Mouse (Mus musculus) lung, postnatal 0 days (tissue): ENCODE results near the gene Rbms1. TPM values are rescaled to one million over a fixed set of nuclear protein-coding genes. Genes with fewer than 3 reads are reported as not detected.

ENCODE experiments used
- ATAC-seq: fragments of 200-750 bp; cut with Nextera tagmentation; 2 replicates; pipeline ENCODE4 v1.8.0; 2017; ENCODE audit warnings: moderate library complexity
- DNase-seq: peaks from one replicate; pipeline ENCODE4 v3.0.0-alpha.2; 2016; ENCODE audit warnings: low spot score
- H3K27ac ChIP-seq: fragments of 300-500 bp; sonication (generic); 2 replicates; pipeline ENCODE4 v1.5.1; 2014; ENCODE audit warnings: antibody characterized with exemption, mild to moderate bottlenecking, low read length, mixed read lengths
- H3K27me3 ChIP-seq: fragments of 300-500 bp; sonication (generic); replicated peaks from 2 replicates; pipeline ENCODE4 v1.6.1; 2014; ENCODE audit warnings: low read length, mixed read lengths; ENCODE audit not compliant: insufficient read depth
- H3K36me3 ChIP-seq: fragments of 300-500 bp; sonication (generic); 2 replicates; pipeline ENCODE4 v1.6.1; 2014; ENCODE audit warnings: low read length, mixed read lengths; ENCODE audit not compliant: insufficient read depth
- H3K4me1 ChIP-seq: fragments of 300-500 bp; sonication (generic); 2 replicates; pipeline ENCODE4 v1.6.1; 2014; ENCODE audit warnings: antibody characterized with exemption, low read depth, low read length, mixed read lengths; ENCODE audit not compliant: insufficient read depth
- H3K4me2 ChIP-seq: fragments of 300-500 bp; sonication (generic); replicated peaks from 2 replicates; pipeline ENCODE4 v1.6.1; 2014; ENCODE audit warnings: low read depth, mild to moderate bottlenecking, low read length, moderate library complexity, mixed read lengths
- H3K4me3 ChIP-seq: fragments of 300-500 bp; sonication (generic); 2 replicates; pipeline ENCODE4 v1.5.1; 2014; ENCODE audit warnings: low read depth, low read length
- H3K9ac ChIP-seq: fragments of 300-500 bp; sonication (generic); replicated peaks from 2 replicates; pipeline ENCODE4 v1.6.1; 2014; ENCODE audit warnings: low read depth, mild to moderate bottlenecking
- H3K9me3 ChIP-seq: fragments of 300-500 bp; sonication (generic); 2 replicates; pipeline ENCODE4 v1.6.1; 2016; ENCODE audit warnings: low read length, mixed read lengths
- CTCF ChIP-seq: IDR thresholded peaks from 2 replicates; pipeline ENCODE4 v1.5.1; 2016; ENCODE audit warnings: antibody characterized with exemption, mild to moderate bottlenecking
- EP300 ChIP-seq: IDR thresholded peaks from 2 replicates; pipeline ENCODE4 v1.6.1; 2016; ENCODE audit warnings: antibody characterized with exemption, mild to moderate bottlenecking, control low read depth
- WGBS: fragments of 180-500 bp; shearing (Covaris S2); extraction: QIAGEN DNeasy Blood & Tissue Kit; methylation state at CpG from one replicate; pipeline ENCODE4 v1.1.7; 2014; 5-methylcytosine and 5-hydroxymethylcytosine counted together
- polyA plus RNA-seq: library from polyadenylated mRNA; unstranded; fragments of >200 nt; fragmentation: Nextera tagmentation; extraction: Ambion mirVana; gene quantifications from 2 replicates; pipeline ENCODE4 v1.2.1, GENCODE M21; 2015

Gene Rbms1
- polyA plus RNA-seq, 1 experiment from 2014 or later, result 156 TPM

- H3K27ac ChIP-seq, result no peak overlapping the region
- no peaks in the 10 kb centered on the region for H3K9me3 ChIP-seq
- H3K4me2 ChIP-seq, result no peak overlapping the region
- H3K36me3 ChIP-seq, result no peaks in the 10 kb centered on the region
- peaks cover 9% of the 10 kb centered on the region; the same call in 1 of the 2 replicates for H3K4me1 ChIP-seq
- no peak for ATAC-seq
- WGBS, result 78% methylated on average over 8 of the region's 8 CpGs
- H3K4me3 ChIP-seq, result no peak overlapping the region
- H3K27me3 ChIP-seq, result no peaks in the 10 kb centered on the region
- no peak for DNase-seq
- H3K9ac ChIP-seq, result no peak overlapping the region
- TF ChIP-seq CTCF (no peak), EP300 (no peak)
Measured at GRCm38 (mm10) chr2:60911716-60912115, 51.3 kb downstream of the Rbms1 start.

DNA sequence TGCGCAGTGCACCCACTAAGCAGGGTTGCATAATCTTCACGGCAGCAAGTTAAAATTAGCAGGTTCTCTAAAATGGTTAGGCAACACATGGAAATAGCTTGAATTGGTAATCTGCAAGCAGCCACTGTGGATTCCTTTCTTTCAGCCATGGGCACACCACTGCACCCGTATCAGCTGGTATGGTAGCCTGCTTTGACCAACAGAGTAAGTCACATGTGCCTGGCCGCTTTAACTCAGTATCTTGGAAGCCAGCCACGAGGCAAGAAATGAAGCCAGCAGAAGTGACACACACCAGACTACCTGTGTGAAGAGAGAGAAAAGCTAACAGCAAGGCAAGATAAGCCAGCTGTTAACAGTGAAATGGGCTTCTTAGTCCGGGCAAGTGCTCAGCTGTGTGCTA, 52.2 kb downstream of the Rbms1 start:
- WGBS, result 36% methylated on average over 6 of the region's 6 CpGs
- Histone ChIP-seq H3K27me3 (no peaks in the 10 kb centered on the region), H3K27ac (peak overlapping the region; percentile 49), H3K4me1 (peaks cover 9% of the 10 kb centered on the region; the same call in 1 of the 2 replicates), H3K9ac (no peak overlapping the region), H3K4me3 (no peak overlapping the region), H3K4me2 (peak overlapping the region; percentile 20; the same call in 1 of the 2 replicates), H3K36me3 (no peaks in the 10 kb centered on the region), H3K9me3 (no peaks in the 10 kb centered on the region)
- peak; percentile 78 for DNase-seq
- peak; percentile 75 for ATAC-seq
- peak; percentile 19; the same call in 1 of the 2 replicates for TF ChIP-seq EP300
- no peak for TF ChIP-seq CTCF

- TF ChIP-seq CTCF (no peak), EP300 (no peak)
- Histone ChIP-seq H3K36me3 (no peaks in the 10 kb centered on the region), H3K4me2 (no peak overlapping the region; the same call in 1 of the 2 replicates), H3K4me3 (no peak overlapping the region), H3K9me3 (no peaks in the 10 kb centered on the region), H3K27ac (no peak overlapping the region), H3K9ac (no peak overlapping the region), H3K4me1 (peaks cover 12% of the 10 kb centered on the region; the same call in 1 of the 2 replicates), H3K27me3 (no peaks in the 10 kb centered on the region)
- DNase-seq (no peak), ATAC-seq (no peak)
- 48% methylated on average over 4 of the region's 4 CpGs for WGBS
Measured at GRCm38 (mm10) chr2:60908551-60908950, 54.4 kb downstream of the Rbms1 start.

- Histone ChIP-seq H3K9ac (no peak overlapping the region), H3K27ac (no peak overlapping the region), H3K27me3 (no peaks in the 10 kb centered on the region), H3K9me3 (no peaks in the 10 kb centered on the region), H3K4me3 (no peak overlapping the region), H3K4me2 (peak overlapping the region; percentile 36), H3K4me1 (peaks cover 12% of the 10 kb centered on the region; the same call in 1 of the 2 replicates), H3K36me3 (no peaks in the 10 kb centered on the region)
- ATAC-seq (no peak), DNase-seq (no peak)
- TF ChIP-seq EP300, result no peak
- TF ChIP-seq CTCF, result no peak
- 46% methylated on average over 12 of the region's 12 CpGs for WGBS
Measured at GRCm38 (mm10) chr2:60908116-60908515, 54.9 kb downstream of the Rbms1 start.

DNA sequence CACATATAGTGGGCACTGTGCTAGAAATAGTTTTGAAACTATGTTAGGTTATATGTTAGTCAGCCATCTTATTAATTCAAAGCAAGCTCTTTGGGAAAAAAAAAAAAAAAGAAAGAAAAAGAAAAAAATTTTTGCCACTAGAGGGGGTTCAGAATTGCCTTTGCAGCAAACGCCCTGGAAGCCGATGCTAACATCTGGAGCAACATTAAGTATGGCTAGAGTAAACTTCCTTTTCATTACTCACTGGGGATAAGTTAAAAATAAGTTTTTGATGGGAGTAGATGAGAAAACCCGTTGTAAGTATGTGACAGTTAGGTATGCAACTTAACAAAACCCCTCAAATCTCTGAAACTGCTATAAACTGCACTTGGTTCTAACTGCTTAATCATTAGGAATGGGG, 57.7 kb downstream of the Rbms1 start:
- Histone ChIP-seq H3K9ac (no peak overlapping the region), H3K9me3 (no peaks in the 10 kb centered on the region), H3K27ac (peak overlapping the region; percentile 64), H3K4me3 (no peak overlapping the region), H3K36me3 (no peaks in the 10 kb centered on the region), H3K4me2 (no peak overlapping the region), H3K27me3 (no peaks in the 10 kb centered on the region), H3K4me1 (peaks cover 16% of the 10 kb centered on the region; the same call in 1 of the 2 replicates)
- peak; percentile 93 for DNase-seq
- ATAC-seq, result no peak
- 2% methylated on average over 3 of the region's 3 CpGs for WGBS
- TF ChIP-seq CTCF (peak; percentile 71), EP300 (peak; percentile 83)

GRCm38 (mm10) chr2:60904141-60904540, 58.9 kb downstream of the Rbms1 start:
- H3K4me2 ChIP-seq, result no peak overlapping the region
- no peaks in the 10 kb centered on the region for H3K36me3 ChIP-seq
- ATAC-seq, result no peak
- no peaks in the 10 kb centered on the region for H3K9me3 ChIP-seq
- 65% methylated on average over 5 of the region's 5 CpGs for WGBS
- no peak for DNase-seq
- TF ChIP-seq CTCF (no peak), EP300 (no peak)
- no peaks in the 10 kb centered on the region for H3K27me3 ChIP-seq
- peaks cover 16% of the 10 kb centered on the region; the same call in 1 of the 2 replicates for H3K4me1 ChIP-seq
- no peak overlapping the region for H3K27ac ChIP-seq
- no peak overlapping the region for H3K4me3 ChIP-seq
- H3K9ac ChIP-seq, result no peak overlapping the region

GRCm38 (mm10) chr2:60903535-60903934, 59.5 kb downstream of the Rbms1 start:
- peak overlapping the region; percentile 44; the same call in 1 of the 2 replicates for H3K27ac ChIP-seq
- TF ChIP-seq EP300 (no peak), CTCF (no peak)
- no peaks in the 10 kb centered on the region for H3K9me3 ChIP-seq
- H3K4me3 ChIP-seq, result no peak overlapping the region
- DNase-seq (no peak), ATAC-seq (no peak)
- H3K4me2 ChIP-seq, result no peak overlapping the region
- H3K4me1 ChIP-seq, result peaks cover 16% of the 10 kb centered on the region; the same call in 1 of the 2 replicates
- no peaks in the 10 kb centered on the region for H3K36me3 ChIP-seq
- no peak overlapping the region for H3K9ac ChIP-seq
- 41% methylated on average over 7 of the region's 7 CpGs for WGBS
- no peaks in the 10 kb centered on the region for H3K27me3 ChIP-seq
